Mouse (Mus musculus) neutrophil, adult 65 days (primary cell): ENCODE data around the gene Crnkl1. TPM values are rescaled to one million over a fixed set of nuclear protein-coding genes. Genes with fewer than 3 reads are reported as not detected.

ENCODE experiments used
- total RNA-seq: library from RNA; stranded (reverse); gene quantifications from 2 replicates; pipeline ENCODE4 v1.2.4, GENCODE M21; 2023

Gene Crnkl1
- total RNA-seq = 79.7 and 100 TPM in 2 replicates

DNA sequence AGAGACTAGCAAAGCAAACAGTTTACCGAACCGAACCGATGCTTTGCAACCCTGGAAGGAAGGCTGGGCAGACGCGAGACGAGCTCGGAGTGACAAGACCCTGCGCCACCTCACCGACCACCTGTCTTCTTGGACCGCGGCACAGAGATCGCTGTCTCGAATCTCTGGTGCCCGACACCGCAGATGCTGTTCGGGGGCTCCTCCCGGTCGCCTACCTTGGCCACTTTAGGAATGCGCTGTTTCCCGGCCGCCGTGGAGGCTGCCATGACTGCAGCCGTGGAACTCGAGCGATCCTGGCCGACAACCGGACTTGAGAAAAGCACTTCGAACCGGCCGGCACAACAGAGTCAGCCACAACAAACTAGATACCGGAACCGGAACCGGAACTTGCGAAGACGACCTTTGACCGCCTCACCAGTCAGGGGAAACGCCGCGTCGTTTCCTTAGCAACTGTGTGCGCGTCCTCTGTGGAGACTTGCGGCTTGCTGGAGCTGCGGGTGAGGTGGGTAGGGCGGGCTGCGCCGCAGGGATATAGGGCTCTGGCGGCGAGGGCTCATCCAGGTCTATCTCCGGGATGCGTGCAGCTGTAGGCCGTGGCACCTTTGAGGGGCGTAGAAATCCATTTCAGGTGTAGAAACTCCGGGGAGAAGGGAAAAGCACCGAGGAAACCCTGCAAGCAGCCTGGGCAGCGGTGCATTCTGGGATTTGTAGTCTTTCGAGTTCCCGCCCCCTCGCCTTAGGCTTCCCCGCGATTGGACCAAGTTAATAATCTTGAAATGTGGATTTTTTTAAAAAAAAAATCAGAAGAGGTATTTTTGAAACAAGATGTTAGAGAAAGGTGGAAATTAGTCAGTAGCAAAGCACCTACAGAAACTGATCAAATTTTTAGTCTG is at the start of gene Crnkl1, which contains the start of gene Cfap61:
TSS of gene Crnkl1 (minus strand) at position 676 of the 893 bp plus-strand sequence.
TSS of gene Cfap61 (plus strand) at position 446 of the 893 bp plus-strand sequence.

DNA sequence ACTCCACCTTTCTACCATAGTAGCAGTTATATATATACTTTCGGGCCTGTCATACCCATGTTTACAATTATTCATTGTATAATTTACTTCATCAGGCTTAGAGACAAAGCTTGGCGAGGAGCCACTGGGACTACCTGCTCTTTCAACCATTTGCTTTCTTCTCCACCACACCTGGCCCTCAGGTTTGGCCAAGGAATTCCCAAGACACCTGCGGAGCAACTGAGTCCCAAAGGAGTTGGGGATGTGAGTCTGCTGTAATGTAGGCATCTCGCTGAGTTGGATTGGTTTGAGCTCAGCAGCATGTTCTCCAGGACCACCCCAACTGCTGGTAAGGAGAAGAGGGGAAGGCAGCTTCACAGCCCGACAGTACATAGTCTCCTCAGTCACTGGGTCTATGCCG is 33.0 kb downstream of the Crnkl1 start, which contains the start of gene Naa20:
TSS of gene Naa20 (plus strand) at position 239 of the 400 bp plus-strand sequence.

Other genes with a start within 250 kb of the Crnkl1 start
- 18.0 and 22.5 TPM in 2 replicates for gene Naa20, start 32.9 kb downstream of the Crnkl1 start, total RNA-seq
- gene Cfap61, start 230 bp downstream of the Crnkl1 start, total RNA-seq = not detected in 2 replicates